Mouse (Mus musculus) G1E (cell line): Measurements from ENCODE around the gene Pax2.

ENCODE experiments used
- CTCF ChIP-seq: IDR thresholded peaks from 2 replicates; pipeline ENCODE4 v1.5.1; 2012; ENCODE audit warnings: low read depth, low read length, inconsistent platforms, mixed read lengths
- GATA1 ChIP-seq: IDR thresholded peaks from 2 replicates; pipeline ENCODE4 v1.6.1; 2012; ENCODE audit warnings: borderline replicate concordance, low read length, inconsistent platforms, mixed read lengths
- GATA2 ChIP-seq: IDR thresholded peaks from 2 replicates; pipeline ENCODE4 v1.6.1; 2012; ENCODE audit warnings: low read depth, low read length, inconsistent platforms, borderline replicate concordance

- no peak for TF ChIP-seq GATA1
- TF ChIP-seq CTCF, result no peak
- no peak for TF ChIP-seq GATA2
Measured at GRCm38 (mm10) chr19:44708885-44709284, 47.0 kb upstream of the Pax2 start.
